In the genomic region with DNA sequence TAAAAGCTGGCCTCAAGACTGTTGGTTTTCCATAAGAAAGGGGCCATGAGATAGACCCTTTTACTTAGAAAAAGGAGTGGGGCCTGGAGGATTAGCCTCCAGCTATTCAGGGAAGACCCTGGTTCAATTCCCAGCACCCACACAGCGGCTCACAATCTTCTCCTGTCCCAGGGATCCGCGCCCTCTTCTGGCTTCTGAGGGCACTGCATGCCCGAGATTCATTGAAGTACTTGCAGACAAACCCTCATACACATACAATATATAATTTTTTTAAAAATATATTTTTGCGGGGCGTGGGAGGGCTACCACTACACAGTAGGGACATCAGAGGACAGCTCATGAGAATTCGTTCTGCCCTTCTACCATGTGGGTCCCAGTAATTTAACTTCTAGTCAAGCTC, we compare ENCODE assay signal across 1 mouse cellular context.
TF ChIP-seq lines count a peak whose summit lies in the region.

No protein-coding gene starts in this region.

TF ChIP-seq in MEL, 35 proteins besides CTCF, POLR2A, EP300 and RAD21:
- TF ChIP-seq TAL1 (IDR thresholded peaks at IDR 0.05; ENCODE audit: low read length) (no peak), TBP (IDR thresholded peaks at IDR 0.05; ENCODE audit: low read depth, low read length) (0 out of 2 replicates have a peak, but pooled peaks have one; percentile 13), BHLHE40 (IDR thresholded peaks at IDR 0.05; ENCODE audit: borderline replicate concordance, low read depth, low read length) (no peak), SMC3 (IDR thresholded peaks at IDR 0.05; ENCODE audit: low read depth, low read length) (peak; percentile 35; the same call in 1 of the 2 replicates)
